ENCODE assay signal across 34 mouse cellular contexts in genomic region chr5:140491142-140491541, GRCm38 (mm10). TPM values are rescaled to one million over a fixed set of nuclear protein-coding genes. Genes with fewer than 3 reads are reported as not detected.
"Had no signal": no experiment of that assay in that cellular context is flagged by ENCODE, and none has a peak within 500 bp of the region (broad histone marks: within the 10 kb centered on the region; RNA-seq: fewer than 3 reads in every experiment).

No protein-coding gene starts in this region.

- DNase-seq: cerebellum, adult 2 months; cerebellum, adult 8-10 months; cerebellum, adult 9-10 months; cerebellum, adult 9-11 months; cerebellum, postnatal 14 days; cerebellum, postnatal 25 days; cerebellum, postnatal 36 days; embryo, embryonic 11 days; forebrain, postnatal 0 days; gastrocnemius, postnatal 10 days; gastrocnemius, postnatal 14 days; gastrocnemius, postnatal 25 days; gastrocnemius, postnatal 36 days; heart, adult 18-20 months; heart, adult 2 months had no signal

- H3K4me3 ChIP-seq: embryonic facial prominence, embryonic 10.5 days; embryonic facial prominence, embryonic 12.5 days; embryonic facial prominence, embryonic 13.5 days; embryonic facial prominence, embryonic 15.5 days; erythroblast, embryonic 14.5 days; forebrain, embryonic 10.5 days; forebrain, embryonic 12.5 days; forebrain, embryonic 13.5 days; forebrain, embryonic 15.5 days; heart, adult 2 months had no signal

- H3K27ac ChIP-seq: embryonic facial prominence, embryonic 10.5 days; embryonic facial prominence, embryonic 12.5 days; embryonic facial prominence, embryonic 13.5 days; embryonic facial prominence, embryonic 15.5 days; forebrain, embryonic 10.5 days; forebrain, embryonic 12.5 days; forebrain, embryonic 13.5 days; forebrain, embryonic 15.5 days; heart, adult 2 months had no signal

- H3K36me3 ChIP-seq: embryonic facial prominence, embryonic 10.5 days; embryonic facial prominence, embryonic 12.5 days; embryonic facial prominence, embryonic 13.5 days; embryonic facial prominence, embryonic 15.5 days; forebrain, embryonic 10.5 days; forebrain, embryonic 12.5 days; forebrain, embryonic 15.5 days had no signal

- ATAC-seq: forebrain, embryonic 13.5 days; forebrain, embryonic 14.5 days; forebrain, embryonic 15.5 days; forebrain, embryonic 16.5 days; forebrain, postnatal 0 days had no signal

- H3K9ac ChIP-seq: embryonic facial prominence, embryonic 12.5 days; embryonic facial prominence, embryonic 13.5 days; embryonic facial prominence, embryonic 15.5 days; forebrain, embryonic 12.5 days; forebrain, embryonic 13.5 days; forebrain, embryonic 15.5 days; forebrain, postnatal 0 days had no signal

- H3K4me1 ChIP-seq: embryonic facial prominence, embryonic 12.5 days; embryonic facial prominence, embryonic 13.5 days; embryonic facial prominence, embryonic 15.5 days; forebrain, embryonic 12.5 days; forebrain, embryonic 13.5 days; forebrain, embryonic 15.5 days had no signal

- H3K27me3 ChIP-seq: forebrain, embryonic 13.5 days; forebrain, embryonic 15.5 days had no signal

- H3K4me2 ChIP-seq: embryonic facial prominence, embryonic 12.5 days; embryonic facial prominence, embryonic 13.5 days; embryonic facial prominence, embryonic 15.5 days; forebrain, embryonic 12.5 days; forebrain, embryonic 13.5 days; forebrain, embryonic 15.5 days had no signal

- H3K9me3 ChIP-seq: embryonic facial prominence, embryonic 10.5 days; embryonic facial prominence, embryonic 12.5 days; embryonic facial prominence, embryonic 13.5 days; embryonic facial prominence, embryonic 15.5 days; forebrain, embryonic 10.5 days; forebrain, embryonic 12.5 days; forebrain, embryonic 13.5 days; forebrain, embryonic 15.5 days had no signal

RNA-seq across cellular contexts. Expression of gene Gm4869, which starts 45.7 kb away (rescaled TPM):
- total RNA-seq: common myeloid progenitor, adult 5-6 weeks; gastrocnemius, adult 18-20 months; gastrocnemius, adult 8-10 months; gastrocnemius, postnatal 10 days; gastrocnemius, postnatal 14 days; gastrocnemius, postnatal 25 days; gastrocnemius, postnatal 36 days; gastrocnemius, postnatal 4 days; granulocyte monocyte progenitor cell, adult 5-6 weeks; heart, adult 18-20 months; heart, adult 2 months; heart, adult 8-10 months had no signal
- polyA plus RNA-seq: cerebellum, adult 2 months; embryonic facial prominence, embryonic 10.5 days; embryonic facial prominence, embryonic 13.5 days; erythroblast, embryonic 14.5 days; forebrain, embryonic 10.5 days; forebrain, embryonic 11.5 days; forebrain, embryonic 12.5 days; forebrain, embryonic 13.5 days; forebrain, embryonic 14.5 days; forebrain, embryonic 15.5 days; forebrain, embryonic 16.5 days; forebrain, postnatal 0 days; gonadal fat pad, adult 2 months; heart, adult 2 months had no signal
